Mouse (Mus musculus) spleen, adult 2 months (tissue): ENCODE results near the gene Rin2.

Experiments used
- CTCF ChIP-seq: fragments of 200-500 bp; IDR thresholded peaks from 2 replicates; pipeline ENCODE4 v1.5.1; 2011; ENCODE audit warnings: mild to moderate bottlenecking, inconsistent platforms; ENCODE audit not compliant: insufficient read depth, insufficient read length, insufficient replicate concordance; ENCODE audit errors: extremely low read depth
- POLR2A ChIP-seq: fragments of 200-500 bp; IDR thresholded peaks from 2 replicates; pipeline ENCODE4 v1.6.1; 2011; ENCODE audit warnings: low read depth, low read length, inconsistent platforms

- no peak for TF ChIP-seq CTCF
- TF ChIP-seq POLR2A = no peak
Measured at GRCm38 (mm10) chr2:145812818-145813217, 137.8 kb downstream of the Rin2 start.
